Comparison of ENCODE assay signal across 8 mouse cellular contexts in genomic region chr15:94542567-94543408, GRCm38 (mm10). TPM values are rescaled to one million over a fixed set of nuclear protein-coding genes. Genes with fewer than 3 reads are reported as not detected.
DNase-seq lines count a peak whose midpoint lies in the region; ATAC-seq and TF ChIP-seq lines count a peak whose summit lies in the region.

No protein-coding gene starts in this region.

- no peaks in the 10 kb centered on the region for H3K9me3 ChIP-seq in embryonic facial prominence, embryonic 13.5 days
- H3K9me3 ChIP-seq in intestine, postnatal 0 days (ENCODE audit: control insufficient read depth), result no peaks in the 10 kb centered on the region
- no peaks in the 10 kb centered on the region for H3K9me3 ChIP-seq in neural tube, embryonic 13.5 days

- H3K27me3 ChIP-seq in embryonic facial prominence, embryonic 13.5 days, result no peaks in the 10 kb centered on the region
- no peaks in the 10 kb centered on the region for H3K27me3 ChIP-seq in intestine, postnatal 0 days (replicated peaks; ENCODE audit: control insufficient read depth, insufficient read depth, low read length)
- no peaks in the 10 kb centered on the region for H3K27me3 ChIP-seq in neural tube, embryonic 13.5 days

- DNase-seq in layer of hippocampus, adult 2 months (ENCODE audit: low spot score in 2 of 2), result no peak
- DNase-seq in layer of hippocampus, adult 8-10 months (ENCODE audit: low spot score in 2 of 2), result no peak
- DNase-seq in left cerebral cortex, adult 11 months (ENCODE audit: low spot score), result no peak
- DNase-seq in ovary, adult 18-20 months (ENCODE audit: low spot score), result no peak
- DNase-seq in retina, embryonic 14.5 days (ENCODE audit: low spot score), result no peak

- H3K27ac ChIP-seq in layer of hippocampus, adult 2 months, result peak overlapping the region; percentile 94
- 0 out of 2 replicates have a peak overlapping the region, but pooled peaks have one; percentile 60 for H3K27ac ChIP-seq in embryonic facial prominence, embryonic 13.5 days
- peak overlapping the region; percentile 94 for H3K27ac ChIP-seq in intestine, postnatal 0 days (ENCODE audit: low read depth, low read length)
- peak overlapping the region; percentile 68; the same call in 1 of the 2 replicates for H3K27ac ChIP-seq in neural tube, embryonic 13.5 days (replicated peaks)

- ATAC-seq in embryonic facial prominence, embryonic 13.5 days (ENCODE audit: insufficient number of reproducible peaks, insufficient read depth, low FRiP score, low TSS enrichment, low read depth), result peak; percentile 83
- peak; percentile 80 for ATAC-seq in intestine, postnatal 0 days
- peak; percentile 92 for ATAC-seq in neural tube, embryonic 13.5 days (ENCODE audit: low read depth)

- TF ChIP-seq CTCF in layer of hippocampus, adult 2 months (conservative IDR thresholded peaks at IDR 0.05), result no peak
- no peak for TF ChIP-seq CTCF in intestine, postnatal 0 days (IDR thresholded peaks at IDR 0.05; ENCODE audit: low read depth)

- H3K4me2 ChIP-seq in embryonic facial prominence, embryonic 13.5 days, result peak overlapping the region; percentile 81
- peak overlapping the region; percentile 76 for H3K4me2 ChIP-seq in intestine, postnatal 0 days (replicated peaks; ENCODE audit: low read depth)
- peak overlapping the region; percentile 78 for H3K4me2 ChIP-seq in neural tube, embryonic 13.5 days

- peak overlapping the region; percentile 80 for H3K9ac ChIP-seq in embryonic facial prominence, embryonic 13.5 days
- H3K9ac ChIP-seq in intestine, postnatal 0 days (ENCODE audit: low read depth, low read length), result peak overlapping the region; percentile 32; the same call in 1 of the 2 replicates
- peak overlapping the region; percentile 69 for H3K9ac ChIP-seq in neural tube, embryonic 13.5 days

- H3K36me3 ChIP-seq in embryonic facial prominence, embryonic 13.5 days, result peaks cover 4% of the 10 kb centered on the region; the same call in 1 of the 2 replicates
- H3K36me3 ChIP-seq in intestine, postnatal 0 days (ENCODE audit: control insufficient read depth, insufficient read depth), result peaks cover 4% of the 10 kb centered on the region; the same call in 1 of the 2 replicates
- no peaks in the 10 kb centered on the region for H3K36me3 ChIP-seq in neural tube, embryonic 13.5 days

- peaks cover 7% of the 10 kb centered on the region for H3K4me1 ChIP-seq in embryonic facial prominence, embryonic 13.5 days
- peaks cover 6% of the 10 kb centered on the region; the same call in 1 of the 2 replicates for H3K4me1 ChIP-seq in intestine, postnatal 0 days (replicated peaks; ENCODE audit: control insufficient read depth, insufficient read depth, low read length)
- peaks cover 6% of the 10 kb centered on the region for H3K4me1 ChIP-seq in neural tube, embryonic 13.5 days (replicated peaks)

- 10% methylated on average over 22 of the region's 22 CpGs for WGBS in embryonic facial prominence, embryonic 13.5 days
- whole genome bisulfite sequencing in intestine, postnatal 0 days, result 6% methylated on average over 21 of the region's 22 CpGs
- WGBS in neural tube, embryonic 13.5 days, result 7% methylated on average over 22 of the region's 22 CpGs

- peak overlapping the region; percentile 81 for H3K4me3 ChIP-seq in layer of hippocampus, adult 2 months
- peak overlapping the region; percentile 86 for H3K4me3 ChIP-seq in embryonic facial prominence, embryonic 13.5 days
- H3K4me3 ChIP-seq in intestine, postnatal 0 days (ENCODE audit: low read depth, low read length), result peak overlapping the region; percentile 87
- H3K4me3 ChIP-seq in neural tube, embryonic 13.5 days, result peak overlapping the region; percentile 63

RNA-seq across cellular contexts. Expression of gene Pus7l, which starts 0.6 kb away (rescaled TPM):
- 1 to 10 TPM; 3.7 to 4.3 TPM for total RNA-seq in layer of hippocampus, adult 2 months (2021)
- total RNA-seq in layer of hippocampus, adult 8-10 months (2022), result 1 to 10 TPM; 2.6 to 3.6 (median 3.2) TPM
- 10.3 and 10.6 TPM in 2 replicates for polyA plus RNA-seq in embryonic facial prominence, embryonic 13.5 days (2015; fragmentation: Nextera tagmentation; extraction: Ambion mirVana)
- 2.7 and 2.8 TPM in 2 replicates for polyA plus RNA-seq in intestine, postnatal 0 days (2015; fragmentation: Nextera tagmentation; extraction: Ambion mirVana)
- 7.1 and 8.4 TPM in 2 replicates for polyA plus RNA-seq in neural tube, embryonic 13.5 days (2015; fragmentation: Nextera tagmentation; extraction: Ambion mirVana)

RNA-seq across cellular contexts. Expression of gene Irak4, which starts 0.7 kb away (rescaled TPM):
- 1 to 10 TPM; 1.8 to 3.4 TPM for total RNA-seq in layer of hippocampus, adult 2 months (2021)
- total RNA-seq in layer of hippocampus, adult 8-10 months (2022), result 1 to 10 TPM; 1.7 to 5.0 (median 3.3) TPM
- 5.0 and 6.1 TPM in 2 replicates for polyA plus RNA-seq in embryonic facial prominence, embryonic 13.5 days (2015; fragmentation: Nextera tagmentation; extraction: Ambion mirVana)
- 16.1 and 18.8 TPM in 2 replicates for polyA plus RNA-seq in intestine, postnatal 0 days (2015; fragmentation: Nextera tagmentation; extraction: Ambion mirVana)
- polyA plus RNA-seq in neural tube, embryonic 13.5 days (2015; fragmentation: Nextera tagmentation; extraction: Ambion mirVana), result 3.0 and 3.9 TPM in 2 replicates

RNA-seq across cellular contexts. Expression of gene Twf1, which starts 46.9 kb away (rescaled TPM):
- 10 to 100 TPM; 52.0 to 69.4 TPM for total RNA-seq in layer of hippocampus, adult 2 months (2021)
- total RNA-seq in layer of hippocampus, adult 8-10 months (2022), result 10 to 100 TPM; 45.4 to 55.3 (median 50.7) TPM
- 72.8 and 76.9 TPM in 2 replicates for polyA plus RNA-seq in embryonic facial prominence, embryonic 13.5 days (2015; fragmentation: Nextera tagmentation; extraction: Ambion mirVana)
- 121 and 122 TPM in 2 replicates for polyA plus RNA-seq in intestine, postnatal 0 days (2015; fragmentation: Nextera tagmentation; extraction: Ambion mirVana)
- 89.5 and 101 TPM in 2 replicates for polyA plus RNA-seq in neural tube, embryonic 13.5 days (2015; fragmentation: Nextera tagmentation; extraction: Ambion mirVana)
